Mouse (Mus musculus) midbrain, embryonic 10.5 days (tissue): ENCODE measurements around the gene Obsl1. TPM values are rescaled to one million over a fixed set of nuclear protein-coding genes. Genes with fewer than 3 reads are reported as not detected.

ENCODE experiments used
- DNase-seq: peaks from one replicate; pipeline ENCODE4 v3.0.0-alpha.2; 2017; ENCODE audit warnings: low spot score
- H3K27ac ChIP-seq: fragments of 300-500 bp; sonication (generic); replicated peaks from 2 replicates; pipeline ENCODE4 v1.5.1; 2016; ENCODE audit warnings: mild to moderate bottlenecking
- H3K27me3 ChIP-seq: fragments of 300-500 bp; sonication (generic); 2 replicates; pipeline ENCODE4 v1.6.1; 2016; ENCODE audit warnings: low read depth, mild to moderate bottlenecking; ENCODE audit not compliant: poor library complexity, severe bottlenecking
- H3K36me3 ChIP-seq: fragments of 300-500 bp; sonication (generic); 2 replicates; pipeline ENCODE4 v1.6.1; 2016; ENCODE audit warnings: mild to moderate bottlenecking, moderate library complexity
- H3K4me1 ChIP-seq: fragments of 300-500 bp; sonication (generic); 2 replicates; pipeline ENCODE4 v1.6.1; 2016
- H3K4me3 ChIP-seq: fragments of 300-500 bp; sonication (generic); 2 replicates; pipeline ENCODE4 v1.5.1; 2016; ENCODE audit warnings: mild to moderate bottlenecking, moderate library complexity
- H3K9me3 ChIP-seq: fragments of 300-500 bp; sonication (generic); replicated peaks from 2 replicates; pipeline ENCODE4 v1.6.1; 2016; ENCODE audit warnings: mild to moderate bottlenecking
- WGBS: fragments of 180-500 bp; shearing (Covaris S2); methylation state at CpG from one replicate; pipeline ENCODE4 v1.1.7; 2016; 5-methylcytosine and 5-hydroxymethylcytosine counted together
- polyA plus RNA-seq: library from polyadenylated mRNA; unstranded; fragments of >200 nt; fragmentation: Nextera tagmentation; extraction: Ambion mirVana; gene quantifications from 2 replicates; pipeline ENCODE4 v1.2.1, GENCODE M21; 2016

The Obsl1 gene
- polyA plus RNA-seq, 1 experiment from 2014 or later = 35.2 TPM

GRCm38 (mm10) chr1:75477264-75477965, 28.8 kb downstream of the Obsl1 start:
- no peaks in the 10 kb centered on the region for H3K9me3 ChIP-seq
- H3K36me3 ChIP-seq = peaks cover 46% of the 10 kb centered on the region
- 14% methylated on average over 35 of the region's 35 CpGs for WGBS
- H3K27me3 ChIP-seq = peaks cover 58% of the 10 kb centered on the region
- peak; percentile 84 for DNase-seq
- H3K4me3 ChIP-seq = peak overlapping the region; percentile 94
- peaks cover 32% of the 10 kb centered on the region for H3K4me1 ChIP-seq
- no peak overlapping the region; the same call in 1 of the 2 replicates for H3K27ac ChIP-seq

GRCm38 (mm10) chr1:75476441-75476840, 29.8 kb downstream of the Obsl1 start:
- H3K4me3 ChIP-seq = no peak overlapping the region
- H3K27me3 ChIP-seq = peaks cover 56% of the 10 kb centered on the region
- H3K9me3 ChIP-seq = no peaks in the 10 kb centered on the region
- 91% methylated on average over 11 of the region's 11 CpGs for WGBS
- no peak overlapping the region for H3K27ac ChIP-seq
- DNase-seq = no peak
- H3K4me1 ChIP-seq = peaks cover 31% of the 10 kb centered on the region
- H3K36me3 ChIP-seq = peaks cover 50% of the 10 kb centered on the region

- H3K36me3 ChIP-seq = peaks cover 25% of the 10 kb centered on the region
- peaks cover 70% of the 10 kb centered on the region for H3K27me3 ChIP-seq
- no peak for DNase-seq
- no peak overlapping the region for H3K27ac ChIP-seq
- no peaks in the 10 kb centered on the region for H3K9me3 ChIP-seq
- H3K4me1 ChIP-seq = peaks cover 27% of the 10 kb centered on the region
- WGBS = 82% methylated on average over 17 of the region's 17 CpGs
- H3K4me3 ChIP-seq = no peak overlapping the region
These were observed 36.9 kb downstream of the Obsl1 start for GRCm38 (mm10) chr1:75469287-75469825.

- Histone ChIP-seq H3K4me3 (no peak overlapping the region), H3K27me3 (peaks cover 64% of the 10 kb centered on the region)
- WGBS = 6% methylated on average over 14 of the region's 14 CpGs
These were observed 38.9 kb downstream of the Obsl1 start for GRCm38 (mm10) chr1:75467215-75467927.

GRCm38 (mm10) chr1:75463652-75464204, 42.5 kb downstream of the Obsl1 start:
- Histone ChIP-seq H3K4me3 (no peak overlapping the region), H3K4me1 (peaks cover 56% of the 10 kb centered on the region), H3K9me3 (no peaks in the 10 kb centered on the region), H3K36me3 (no peaks in the 10 kb centered on the region), H3K27me3 (peaks cover 78% of the 10 kb centered on the region), H3K27ac (peak overlapping the region; percentile 53; the same call in 1 of the 2 replicates)
- 68% methylated on average over 5 of the region's 5 CpGs for WGBS
- DNase-seq = no peak

More at GRCm38 (mm10) chr1:75467215-75467927, 38.9 kb downstream of the Obsl1 start:
- H3K36me3 ChIP-seq = peaks cover 5% of the 10 kb centered on the region
- no peaks in the 10 kb centered on the region for H3K9me3 ChIP-seq
- H3K4me1 ChIP-seq = peaks cover 46% of the 10 kb centered on the region
- H3K27ac ChIP-seq = peak overlapping the region; percentile 67
- DNase-seq = peak; percentile 85

- Histone ChIP-seq H3K36me3 (no peaks in the 10 kb centered on the region), H3K27me3 (peaks cover 82% of the 10 kb centered on the region), H3K27ac (no peak overlapping the region), H3K4me1 (peaks cover 62% of the 10 kb centered on the region), H3K9me3 (no peaks in the 10 kb centered on the region), H3K4me3 (no peak overlapping the region)
- 40% methylated on average over 1 of the region's 1 CpGs for WGBS
- no peak for DNase-seq
These were observed 43.6 kb downstream of the Obsl1 start for GRCm38 (mm10) chr1:75462636-75463035.

- Histone ChIP-seq H3K9me3 (no peaks in the 10 kb centered on the region), H3K4me3 (no peak overlapping the region), H3K4me1 (peaks cover 71% of the 10 kb centered on the region), H3K27me3 (peaks cover 84% of the 10 kb centered on the region), H3K36me3 (no peaks in the 10 kb centered on the region), H3K27ac (no peak overlapping the region)
- DNase-seq = no peak
- 83% methylated on average over 7 of the region's 7 CpGs for WGBS
These were observed 46.0 kb downstream of the Obsl1 start for GRCm38 (mm10) chr1:75460297-75460696.

- peaks cover 84% of the 10 kb centered on the region for H3K27me3 ChIP-seq
- H3K4me3 ChIP-seq = peak overlapping the region; percentile 53
- no peaks in the 10 kb centered on the region for H3K36me3 ChIP-seq
- H3K27ac ChIP-seq = peak overlapping the region; percentile 85
- no peaks in the 10 kb centered on the region for H3K9me3 ChIP-seq
- peaks cover 70% of the 10 kb centered on the region for H3K4me1 ChIP-seq
- WGBS = 16% methylated on average over 23 of the region's 23 CpGs
- DNase-seq = no peak
These were observed 47.2 kb downstream of the Obsl1 start for GRCm38 (mm10) chr1:75458789-75459684.

- Histone ChIP-seq H3K4me1 (peaks cover 70% of the 10 kb centered on the region), H3K27me3 (peaks cover 89% of the 10 kb centered on the region), H3K4me3 (peak overlapping the region; percentile 53), H3K9me3 (no peaks in the 10 kb centered on the region), H3K27ac (peak overlapping the region; percentile 85), H3K36me3 (no peaks in the 10 kb centered on the region)
- peak; percentile 78 for DNase-seq
- WGBS = 2% methylated on average over 35 of the region's 42 CpGs
These were observed 48.0 kb downstream of the Obsl1 start for GRCm38 (mm10) chr1:75458025-75458788.

- Histone ChIP-seq H3K36me3 (no peaks in the 10 kb centered on the region), H3K4me1 (peaks cover 71% of the 10 kb centered on the region), H3K9me3 (no peaks in the 10 kb centered on the region), H3K27me3 (peaks cover 94% of the 10 kb centered on the region), H3K4me3 (peak overlapping the region; percentile 53), H3K27ac (peak overlapping the region; percentile 85)
- DNase-seq = no peak
- WGBS = 1% methylated on average over 8 of the region's 10 CpGs
These were observed 48.6 kb downstream of the Obsl1 start for GRCm38 (mm10) chr1:75457710-75458024.

GRCm38 (mm10) chr1:75456746-75457564, 49.3 kb downstream of the Obsl1 start:
- peak; percentile 48 for DNase-seq
- H3K4me1 ChIP-seq = peaks cover 74% of the 10 kb centered on the region
- H3K9me3 ChIP-seq = no peaks in the 10 kb centered on the region
- peak overlapping the region; percentile 5; the same call in 1 of the 2 replicates for H3K4me3 ChIP-seq
- no peaks in the 10 kb centered on the region for H3K36me3 ChIP-seq
- H3K27me3 ChIP-seq = peaks cover 98% of the 10 kb centered on the region
- H3K27ac ChIP-seq = peak overlapping the region; percentile 85
- WGBS = 7% methylated on average over 14 of the region's 14 CpGs
